Comparison of ENCODE assay signal across 10 mouse cellular contexts in genomic region chr1:87621858-87622279, GRCm38 (mm10). TPM values are rescaled to one million over a fixed set of nuclear protein-coding genes. Genes with fewer than 3 reads are reported as not detected.
DNase-seq lines count a peak whose midpoint lies in the region; TF ChIP-seq lines count a peak whose summit lies in the region.
"Had no signal": no experiment of that assay in that cellular context is flagged by ENCODE, and none has a peak within 500 bp of the region (broad histone marks: within the 10 kb centered on the region; RNA-seq: fewer than 3 reads in every experiment).

No protein-coding gene starts in this region.

- peaks cover 9% of the 10 kb centered on the region for H3K4me1 ChIP-seq in heart, adult 2 months (ENCODE audit: control insufficient read depth, insufficient read depth, low read length)
- no peaks in the 10 kb centered on the region for H3K4me1 ChIP-seq in liver, adult 2 months (ENCODE audit: control insufficient read depth, insufficient read depth, low read length)
- H3K4me1 ChIP-seq in bone marrow, adult 2 months (ENCODE audit: control insufficient read depth, insufficient read depth, low read length), result peaks cover 24% of the 10 kb centered on the region
- H3K4me1 ChIP-seq in small intestine, adult 2 months (ENCODE audit: control insufficient read depth, insufficient read depth, insufficient read length, low read length), result peaks cover 19% of the 10 kb centered on the region; the same call in 1 of the 2 replicates
- H3K4me1 ChIP-seq: stomach, embryonic 15.5 days had no signal

- H3K4me3 ChIP-seq in heart, adult 2 months, result no peak overlapping the region; the same call in 1 of the 2 replicates
- H3K4me3 ChIP-seq in liver, adult 2 months (ENCODE audit: insufficient read depth, low read depth, low read length), result peak overlapping the region; percentile 8
- H3K4me3 ChIP-seq in bone marrow, adult 2 months (replicated peaks; ENCODE audit: control insufficient read depth, low read depth, low read length), result peak overlapping the region; percentile 87
- peak overlapping the region; percentile 65 for H3K4me3 ChIP-seq in small intestine, adult 2 months (ENCODE audit: low read depth, low read length)
- H3K4me3 ChIP-seq: limb, embryonic 12.5 days had no signal

- H3K27me3 ChIP-seq in heart, adult 2 months (ENCODE audit: control insufficient read depth, insufficient read depth, low read length), result no peaks in the 10 kb centered on the region
- no peaks in the 10 kb centered on the region for H3K27me3 ChIP-seq in liver, adult 2 months (ENCODE audit: control insufficient read depth, insufficient read depth, low read length)
- H3K27me3 ChIP-seq in small intestine, adult 2 months (ENCODE audit: control insufficient read depth, insufficient read depth, low read length), result no peaks in the 10 kb centered on the region
- H3K27me3 ChIP-seq: limb, embryonic 12.5 days; stomach, embryonic 15.5 days had no signal

- TF ChIP-seq CTCF in heart, adult 2 months (IDR thresholded peaks at IDR 0.05), result no peak
- TF ChIP-seq CTCF in liver, adult 2 months (IDR thresholded peaks at IDR 0.05; ENCODE audit: low read depth, low read length), result no peak
- no peak for TF ChIP-seq CTCF in bone marrow, adult 2 months (IDR thresholded peaks at IDR 0.05; ENCODE audit: control insufficient read depth, insufficient read depth, low read length)
- no peak for TF ChIP-seq CTCF in small intestine, adult 2 months (IDR thresholded peaks at IDR 0.05; ENCODE audit: extremely low read depth, insufficient read length, insufficient replicate concordance, low read depth, low read length)

- no peak for DNase-seq in heart, adult 2 months
- DNase-seq in heart, postnatal 4 days, result no peak
- DNase-seq in liver, adult 2 months (ENCODE audit: extremely low read depth, low read depth, low spot score), result no peak
- DNase-seq in liver, result no peak
- DNase-seq in urinary bladder, postnatal 25 days (ENCODE audit: low spot score), result no peak
- no peak for DNase-seq in yolk sac, embryonic 10.5 days (ENCODE audit: low spot score)

- TF ChIP-seq POLR2A in heart, adult 2 months (IDR thresholded peaks at IDR 0.05; ENCODE audit: insufficient read depth, low read depth, low read length), result no peak
- TF ChIP-seq POLR2A in liver, adult 2 months (IDR thresholded peaks at IDR 0.05; ENCODE audit: extremely low read depth, insufficient read depth, low read length), result no peak
- TF ChIP-seq POLR2A in bone marrow, adult 2 months (IDR thresholded peaks at IDR 0.05; ENCODE audit: borderline replicate concordance, control insufficient read depth, low read depth, low read length), result no peak
- no peak for TF ChIP-seq POLR2A in small intestine, adult 2 months (IDR thresholded peaks at IDR 0.05; ENCODE audit: low read depth, low read length)

- no peaks in the 10 kb centered on the region for H3K79me2 ChIP-seq in heart, adult 2 months (replicated peaks; ENCODE audit: control insufficient read depth, insufficient read depth, low read length)
- H3K79me2 ChIP-seq in liver, adult 2 months (ENCODE audit: control insufficient read depth, insufficient read depth, low read length), result no peaks in the 10 kb centered on the region

- intact Hi-C loops in heart, adult 2 months (cut with DNase I), result loop anchor here (2.0 kb wide), 1 partner anchor 39 kb away; no protein-coding TSS in a partner anchor

- H3K9ac ChIP-seq in heart, adult 2 months (ENCODE audit: low read depth, low read length), result 0 out of 2 replicates have a peak overlapping the region, but pooled peaks have one; percentile 3
- peak overlapping the region; percentile 12; the same call in 1 of the 2 replicates for H3K9ac ChIP-seq in liver, adult 2 months (ENCODE audit: low read depth, low read length)
- H3K9ac ChIP-seq: limb, embryonic 12.5 days; stomach, embryonic 15.5 days had no signal

- H3K27ac ChIP-seq in heart, adult 2 months, result no peak overlapping the region; the same call in 1 of the 2 replicates
- H3K27ac ChIP-seq in liver, adult 2 months (replicated peaks; ENCODE audit: insufficient read depth, low read depth, low read length), result no peak overlapping the region
- peak overlapping the region; percentile 96 for H3K27ac ChIP-seq in bone marrow, adult 2 months (ENCODE audit: control insufficient read depth, insufficient read depth, low read depth, low read length, poor library complexity)
- peak overlapping the region; percentile 64 for H3K27ac ChIP-seq in small intestine, adult 2 months (ENCODE audit: insufficient read depth, low read depth, low read length)
- H3K27ac ChIP-seq: limb, embryonic 12.5 days had no signal

- H3K36me3 ChIP-seq in heart, adult 2 months (ENCODE audit: control insufficient read depth, insufficient read depth, low read length), result no peaks in the 10 kb centered on the region
- no peaks in the 10 kb centered on the region for H3K36me3 ChIP-seq in liver, adult 2 months (ENCODE audit: control insufficient read depth, insufficient read depth, low read length)
- no peaks in the 10 kb centered on the region for H3K36me3 ChIP-seq in small intestine, adult 2 months (ENCODE audit: control insufficient read depth, insufficient read depth, low read length)
- H3K36me3 ChIP-seq: limb, embryonic 12.5 days; stomach, embryonic 15.5 days had no signal

- WGBS in heart, adult 2 months, result 31% methylated on average over 3 of the region's 3 CpGs
- 78% methylated on average over 3 of the region's 3 CpGs for WGBS in liver, adult 2 months
- 5% methylated on average over 3 of the region's 3 CpGs for WGBS in bone marrow, adult 2 months
- WGBS in small intestine, adult 2 months, result 65% methylated on average over 3 of the region's 3 CpGs

- no peak for TF ChIP-seq EP300 in heart, adult 2 months (IDR thresholded peaks at IDR 0.05; ENCODE audit: insufficient read depth, low read depth, low read length)

RNA-seq across cellular contexts. Expression of gene Inpp5d, which starts 1.8 kb away (rescaled TPM):
- total RNA-seq in heart, adult 2 months (2021), result 10 to 100 TPM; 13.2 to 13.8 TPM
- polyA plus RNA-seq in heart, adult 2 months (2012; rRNA removed), result 8.4 and 13.5 TPM in 2 replicates
- 10 to 100 TPM; 10.7 to 15.6 TPM for total RNA-seq in heart, postnatal 4 days (2021)
- 7.6 and 14.4 TPM in 2 replicates for total RNA-seq in liver, adult 2 months (2014; rRNA removed)
- 3.7 and 4.3 TPM in 2 replicates for polyA plus RNA-seq in liver, adult 2 months (2012; rRNA removed)
- polyA plus RNA-seq in bone marrow, adult 2 months (2011; ENCODE audit: insufficient read depth, insufficient read length, low replicate concordance, missing spikeins), result 47.2 and 80.4 TPM in 2 replicates
- polyA plus RNA-seq in small intestine, adult 2 months (2012; rRNA removed), result 24.6 and 36.0 TPM in 2 replicates

RNA-seq across cellular contexts. Expression of gene Ngef, which starts 48.2 kb away (rescaled TPM):
- under 1 TPM; 0.23 to 0.32 TPM for total RNA-seq in heart, adult 2 months (2021)
- polyA plus RNA-seq in heart, adult 2 months (2012; rRNA removed), result 0.53 and 0.70 TPM in 2 replicates
- under 1 TPM; 0.29 to 0.41 TPM for total RNA-seq in heart, postnatal 4 days (2021)
- total RNA-seq in liver, adult 2 months (2014; rRNA removed), result 28.3 and 29.7 TPM in 2 replicates
- polyA plus RNA-seq in liver, adult 2 months (2012; rRNA removed), result 21.5 and 25.1 TPM in 2 replicates
- not detected in 2 replicates for polyA plus RNA-seq in bone marrow, adult 2 months (2011; ENCODE audit: insufficient read depth, insufficient read length, low replicate concordance, missing spikeins)
- 8.1 and 24.1 TPM in 2 replicates for polyA plus RNA-seq in small intestine, adult 2 months (2012; rRNA removed)

Comparison
In these comparisons a context has a peak if more than half of its experiments do, and no peak if none do; other contexts are left out.
1. H3K27ac ChIP-seq: peak in bone marrow, adult 2 months (single experiment) and small intestine, adult 2 months (single experiment); none in heart, adult 2 months (single experiment) and liver, adult 2 months (single experiment).